Mouse (Mus musculus) liver, embryonic 14.5 days (tissue): Measurements from ENCODE around the gene Mdga2. TPM values are rescaled to one million over a fixed set of nuclear protein-coding genes. Genes with fewer than 3 reads are reported as not detected.

Experiments used
- ATAC-seq: fragments of 200-750 bp; cut with Nextera tagmentation; 2 replicates; pipeline ENCODE4 v1.8.0; 2017; ENCODE audit warnings: moderate number of reproducible peaks, mild to moderate bottlenecking, moderate library complexity; ENCODE audit not compliant: insufficient read depth
- DNase-seq, 3 experiments: peaks; one replicate each; pipeline ENCODE4 v3.0.0-alpha.2; 2012 to 2013; ENCODE audit warnings: low read depth in 3 of 3, low spot score in 3 of 3
- H3K27ac ChIP-seq: fragments of 300-500 bp; sonication (generic); 2 replicates; pipeline ENCODE4 v1.5.1; 2014; ENCODE audit warnings: moderate library complexity, mild to moderate bottlenecking, control low read depth, inconsistent platforms
- H3K27me3 ChIP-seq: fragments of 300-500 bp; sonication (generic); 2 replicates; pipeline ENCODE4 v1.6.1; 2014; ENCODE audit warnings: mild to moderate bottlenecking, low read length, moderate library complexity; ENCODE audit not compliant: control insufficient read depth, insufficient read depth
- H3K36me3 ChIP-seq: fragments of 300-500 bp; sonication (generic); replicated peaks from 2 replicates; pipeline ENCODE4 v1.6.1; 2014; ENCODE audit warnings: low read depth; ENCODE audit not compliant: control insufficient read depth, insufficient read depth
- H3K4me1 ChIP-seq, 2 experiments: fragments of 200-500 bp in 1 of 2; fragments of 300-500 bp in 1 of 2; sonication (generic) in 1 of 2; replicated peaks; 2 replicates each; pipeline ENCODE4 v1.6.1; 2012 to 2014; ENCODE audit warnings: antibody characterized with exemption in 1 of 2, inconsistent platforms in 1 of 2, low read length in 1 of 2; ENCODE audit not compliant: control insufficient read depth in 2 of 2, insufficient read depth in 2 of 2
- H3K4me2 ChIP-seq: fragments of 300-500 bp; sonication (generic); 2 replicates; pipeline ENCODE4 v1.6.1; 2014; ENCODE audit warnings: low read depth, mild to moderate bottlenecking, control low read depth, moderate library complexity
- H3K4me3 ChIP-seq, 2 experiments: fragments of 200-500 bp in 1 of 2; fragments of 300-500 bp in 1 of 2; sonication (generic) in 1 of 2; 2 replicates each; pipeline ENCODE4 v1.5.1; 2012 to 2014; ENCODE audit warnings: low read depth in 2 of 2, low read length in 2 of 2, mild to moderate bottlenecking in 2 of 2, control low read depth in 1 of 2, inconsistent platforms in 1 of 2, moderate library complexity in 1 of 2; ENCODE audit not compliant: insufficient read depth in 1 of 2
- H3K9ac ChIP-seq: fragments of 300-500 bp; sonication (generic); replicated peaks from 2 replicates; pipeline ENCODE4 v1.6.1; 2014; ENCODE audit warnings: mild to moderate bottlenecking, control low read depth, moderate library complexity
- H3K9me3 ChIP-seq: fragments of 300-500 bp; sonication (generic); 2 replicates; pipeline ENCODE4 v1.6.1; 2016; ENCODE audit warnings: low read length, mixed read lengths; ENCODE audit not compliant: control insufficient read depth
- CTCF ChIP-seq: IDR thresholded peaks from 2 replicates; pipeline ENCODE4 v1.5.1; 2016; ENCODE audit warnings: antibody characterized with exemption, low read depth, control low read depth
- EP300 ChIP-seq: IDR thresholded peaks from 2 replicates; pipeline ENCODE4 v1.6.1; 2016; ENCODE audit warnings: antibody characterized with exemption, low read depth
- WGBS: fragments of 180-500 bp; shearing (Covaris S2); extraction: QIAGEN DNeasy Blood & Tissue Kit; methylation state at CpG from one replicate; pipeline ENCODE4 v1.1.7; 2014; ENCODE audit not compliant: insufficient replicate concordance; 5-methylcytosine and 5-hydroxymethylcytosine counted together
- polyA plus RNA-seq, 2 experiments: library from polyadenylated mRNA; depleted of rRNA in 1 of 2; stranded (reverse) in 1 of 2; unstranded in 1 of 2; fragments of >200 nt; fragmentation: Nextera tagmentation in 1 of 2; extraction: Ambion mirVana in 1 of 2; gene quantifications; 2 replicates each; pipeline versions ENCODE4 v1.2.1 to v1.2.3; 2012 to 2014

The Mdga2 gene
- polyA plus RNA-seq, 2 experiments: 0.02 TPM; not detected in 1

- Histone ChIP-seq H3K36me3 (no peaks in the 10 kb centered on the region), H3K4me1 (no peaks in the 10 kb centered on the region), H3K27ac (no peak overlapping the region), H3K9ac (no peak overlapping the region), H3K27me3 (no peaks in the 10 kb centered on the region), H3K4me3 (no peak overlapping the region), H3K4me2 (no peak overlapping the region), H3K9me3 (no peaks in the 10 kb centered on the region)
- no peak for DNase-seq
- no peak for TF ChIP-seq EP300
- no peak for TF ChIP-seq CTCF
- 60% methylated on average over 10 of the region's 10 CpGs for WGBS
- no peak for ATAC-seq
These were observed 514.0 kb downstream of the Mdga2 start for GRCm38 (mm10) chr12:66708334-66708733.

DNA sequence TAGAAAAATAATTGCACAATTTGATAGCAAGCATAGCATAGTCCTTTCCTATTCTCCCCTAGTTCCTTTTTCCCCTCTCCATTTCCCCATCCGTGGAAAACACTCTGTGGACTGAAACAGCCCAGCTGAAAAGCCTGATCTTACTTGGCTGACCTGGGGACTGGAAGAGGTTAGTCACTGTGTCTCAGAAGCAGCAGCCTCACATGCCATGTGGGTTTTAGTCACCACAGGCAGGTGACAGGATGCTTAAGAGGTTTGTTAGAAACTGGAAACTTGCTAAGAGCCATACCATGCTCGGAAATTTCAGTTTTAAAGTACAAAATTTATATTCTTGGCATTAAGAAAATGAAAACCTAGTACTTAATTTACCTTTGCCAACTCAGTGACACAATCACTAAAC lies 514.9 kb downstream of the Mdga2 start:
- no peaks in the 10 kb centered on the region for H3K9me3 ChIP-seq
- no peak for TF ChIP-seq CTCF
- TF ChIP-seq EP300: no peak
- no peak overlapping the region for H3K4me2 ChIP-seq
- no peak overlapping the region for H3K4me3 ChIP-seq
- H3K27me3 ChIP-seq: no peaks in the 10 kb centered on the region
- H3K36me3 ChIP-seq: no peaks in the 10 kb centered on the region
- no peak for ATAC-seq
- no peak for DNase-seq
- H3K4me1 ChIP-seq: no peaks in the 10 kb centered on the region
- H3K9ac ChIP-seq: no peak overlapping the region
- no peak overlapping the region for H3K27ac ChIP-seq
- 11% methylated on average over 2 of the region's 2 CpGs for WGBS

DNA sequence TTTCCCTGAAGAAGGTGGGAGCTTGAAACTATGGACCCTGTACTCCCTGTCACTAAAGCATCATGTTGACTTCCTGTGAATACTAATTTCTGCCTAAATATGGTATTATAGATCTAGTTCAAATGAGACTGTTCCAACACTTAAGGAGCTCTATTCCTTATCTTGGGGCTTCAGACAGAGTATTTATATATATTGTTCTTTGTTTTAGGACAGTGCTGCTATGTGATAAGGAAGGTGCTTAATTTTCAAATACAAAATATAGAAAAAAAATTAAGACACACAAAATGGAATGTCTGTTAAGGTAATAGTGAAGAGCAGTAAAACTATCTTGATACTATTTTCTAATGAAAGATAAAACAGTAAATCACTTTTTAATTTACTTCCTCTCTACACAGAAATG lies 517.3 kb downstream of the Mdga2 start:
- no peak overlapping the region for H3K4me2 ChIP-seq
- H3K27ac ChIP-seq: no peak overlapping the region
- ATAC-seq: no peak
- H3K27me3 ChIP-seq: no peaks in the 10 kb centered on the region
- no peak overlapping the region for H3K4me3 ChIP-seq
- no peak overlapping the region for H3K9ac ChIP-seq
- H3K36me3 ChIP-seq: no peaks in the 10 kb centered on the region
- no peak for DNase-seq
- TF ChIP-seq CTCF: no peak
- TF ChIP-seq EP300: no peak
- no peaks in the 10 kb centered on the region for H3K9me3 ChIP-seq
- no peaks in the 10 kb centered on the region for H3K4me1 ChIP-seq

DNA sequence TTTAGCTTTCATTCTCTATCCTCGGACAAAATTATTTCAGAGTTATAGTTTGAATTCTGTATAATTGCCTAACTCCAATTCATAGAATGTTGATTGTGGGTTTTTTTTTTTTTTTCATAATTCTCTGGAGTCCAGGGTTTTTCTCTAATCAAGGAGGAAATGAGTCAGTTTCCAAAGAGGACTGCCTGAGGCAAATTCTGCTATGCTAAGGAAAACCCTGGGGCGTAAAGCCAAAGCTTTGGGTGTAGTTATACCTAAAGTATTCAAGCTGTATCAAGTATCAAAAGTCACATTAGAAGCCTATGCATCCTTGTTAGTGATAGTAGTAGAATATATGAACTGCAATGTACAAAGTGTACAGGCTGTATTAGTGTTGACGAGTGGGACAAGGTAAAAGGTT lies 519.6 kb downstream of the Mdga2 start:
- no peak overlapping the region for H3K4me2 ChIP-seq
- TF ChIP-seq EP300: no peak
- no peak for TF ChIP-seq CTCF
- H3K27me3 ChIP-seq: no peaks in the 10 kb centered on the region
- no peaks in the 10 kb centered on the region for H3K36me3 ChIP-seq
- no peaks in the 10 kb centered on the region for H3K4me1 ChIP-seq
- ATAC-seq (no peak), DNase-seq (no peak)
- 56% methylated on average over 3 of the region's 3 CpGs for WGBS
- H3K9me3 ChIP-seq: no peaks in the 10 kb centered on the region
- H3K4me3 ChIP-seq: no peak overlapping the region
- H3K9ac ChIP-seq: no peak overlapping the region
- H3K27ac ChIP-seq: no peak overlapping the region

- Histone ChIP-seq H3K36me3 (no peaks in the 10 kb centered on the region), H3K9ac (no peak overlapping the region), H3K27ac (no peak overlapping the region), H3K4me3 (no peak overlapping the region), H3K27me3 (no peaks in the 10 kb centered on the region), H3K9me3 (no peaks in the 10 kb centered on the region), H3K4me2 (no peak overlapping the region), H3K4me1 (no peaks in the 10 kb centered on the region)
- 61% methylated on average over 3 of the region's 3 CpGs for WGBS
- no peak for TF ChIP-seq EP300
- TF ChIP-seq CTCF: no peak
- no peak for DNase-seq
- no peak for ATAC-seq
These were observed 542.8 kb downstream of the Mdga2 start for GRCm38 (mm10) chr12:66679558-66679957.
